In the genomic region with DNA sequence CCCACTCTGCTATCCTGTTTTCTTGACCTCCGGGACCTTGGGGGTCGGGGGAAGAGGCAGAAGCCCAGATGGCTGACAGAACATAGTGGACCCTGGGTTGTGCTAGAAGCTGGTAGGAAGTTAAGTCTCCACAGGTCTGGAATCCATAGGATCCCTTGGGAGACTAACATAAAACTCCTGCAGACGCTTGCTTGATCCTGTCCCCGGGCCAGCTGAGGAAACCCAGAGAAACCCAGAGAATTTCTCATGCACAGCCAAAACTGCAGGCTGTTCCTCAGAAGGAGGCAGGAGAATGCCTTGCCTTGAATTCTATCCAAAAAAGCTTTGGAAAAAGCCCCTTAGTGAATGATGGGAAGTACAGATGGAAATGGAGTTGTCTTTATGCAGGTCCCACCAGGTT, we compare ENCODE assay signal across 17 mouse cellular contexts. TPM values are rescaled to one million over a fixed set of nuclear protein-coding genes. Genes with fewer than 3 reads are reported as not detected.
DNase-seq lines count a peak whose midpoint lies in the region; ATAC-seq lines count a peak whose summit lies in the region.
"Had no signal": no experiment of that assay in that cellular context is flagged by ENCODE, and none has a peak within 500 bp of the region (broad histone marks: within the 10 kb centered on the region; RNA-seq: fewer than 3 reads in every experiment).

No protein-coding gene starts in this region.

- H3K4me2 ChIP-seq in hindbrain, embryonic 11.5 days (replicated peaks; ENCODE audit: low read depth, low read length), result peak overlapping the region; percentile 65
- peak overlapping the region; percentile 88 for H3K4me2 ChIP-seq in midbrain, embryonic 13.5 days (replicated peaks)
- H3K4me2 ChIP-seq: limb, embryonic 13.5 days had no signal

- H3K9me3 ChIP-seq in embryonic facial prominence, embryonic 10.5 days, result no peaks in the 10 kb centered on the region
- H3K9me3 ChIP-seq in hindbrain, embryonic 11.5 days (ENCODE audit: control insufficient read depth, low read length), result no peaks in the 10 kb centered on the region
- H3K9me3 ChIP-seq in midbrain, embryonic 13.5 days, result no peaks in the 10 kb centered on the region
- H3K9me3 ChIP-seq: heart, embryonic 10.5 days; limb, embryonic 13.5 days had no signal

- H3K4me1 ChIP-seq in embryonic facial prominence, embryonic 10.5 days, result peaks cover 29% of the 10 kb centered on the region
- 0 out of 2 replicates have a peak, but pooled peaks cover 2% of the 10 kb centered on the region for H3K4me1 ChIP-seq in hindbrain, embryonic 11.5 days (replicated peaks; ENCODE audit: control insufficient read depth, insufficient read depth, low read length)
- H3K4me1 ChIP-seq in midbrain, embryonic 13.5 days (replicated peaks), result peaks cover 82% of the 10 kb centered on the region

- H3K4me3 ChIP-seq in embryonic facial prominence, embryonic 10.5 days, result peak overlapping the region; percentile 62
- peak overlapping the region; percentile 74 for H3K4me3 ChIP-seq in hindbrain, embryonic 11.5 days (ENCODE audit: low read depth, low read length)
- H3K4me3 ChIP-seq in midbrain, embryonic 13.5 days (replicated peaks), result peak overlapping the region; percentile 94
- H3K4me3 ChIP-seq: heart, embryonic 10.5 days; limb, embryonic 13.5 days had no signal

- H3K27ac ChIP-seq in embryonic facial prominence, embryonic 10.5 days (replicated peaks), result no peak overlapping the region
- H3K27ac ChIP-seq in hindbrain, embryonic 11.5 days (ENCODE audit: low read depth, low read length), result peak overlapping the region; percentile 12; the same call in 1 of the 2 replicates
- H3K27ac ChIP-seq in midbrain, embryonic 13.5 days, result peak overlapping the region; percentile 98
- H3K27ac ChIP-seq: heart, embryonic 10.5 days; limb, embryonic 13.5 days had no signal

- no peak for ATAC-seq in hindbrain, embryonic 11.5 days (ENCODE audit: low FRiP score)
- ATAC-seq in midbrain, embryonic 13.5 days, result no peak
- ATAC-seq: liver, postnatal 0 days had no signal

- H3K36me3 ChIP-seq in embryonic facial prominence, embryonic 10.5 days (replicated peaks), result no peaks in the 10 kb centered on the region
- no peaks in the 10 kb centered on the region for H3K36me3 ChIP-seq in hindbrain, embryonic 11.5 days (ENCODE audit: control insufficient read depth, insufficient read depth, low read length)
- H3K36me3 ChIP-seq in midbrain, embryonic 13.5 days, result peaks cover 28% of the 10 kb centered on the region
- H3K36me3 ChIP-seq: heart, embryonic 10.5 days; limb, embryonic 13.5 days had no signal

- H3K27me3 ChIP-seq in embryonic facial prominence, embryonic 10.5 days (replicated peaks; ENCODE audit: low read depth, poor library complexity, severe bottlenecking), result peaks cover 86% of the 10 kb centered on the region
- H3K27me3 ChIP-seq in hindbrain, embryonic 11.5 days (ENCODE audit: control insufficient read depth, insufficient read depth, low read length), result 0 out of 2 replicates have a peak, but pooled peaks cover 7% of the 10 kb centered on the region
- no peaks in the 10 kb centered on the region for H3K27me3 ChIP-seq in midbrain, embryonic 13.5 days

- DNase-seq in brain, adult 2 months (ENCODE audit: low read depth, low spot score), result peak; percentile 51
- no peak for DNase-seq in embryonic facial prominence, embryonic 10.5 days (ENCODE audit: low spot score)
- no peak for DNase-seq in hindbrain, embryonic 11.5 days (ENCODE audit: low spot score)
- DNase-seq in heart, postnatal 36 days, result no peak
- no peak for DNase-seq in retina, postnatal 1 day
- DNase-seq in lung, postnatal 4 days, result no peak
- DNase-seq: embryo, embryonic 11 days; gastrocnemius, postnatal 14 days; heart, postnatal 4 days; kidney, adult 2 months; liver, postnatal 0 days; spleen, adult 18-20 months had no signal

- 57% methylated on average over 4 of the region's 4 CpGs for WGBS in embryonic facial prominence, embryonic 10.5 days
- 52% methylated on average over 4 of the region's 4 CpGs for WGBS in hindbrain, embryonic 11.5 days
- 52% methylated on average over 4 of the region's 4 CpGs for WGBS in midbrain, embryonic 13.5 days

- intact Hi-C loops in heart, postnatal 36 days (cut with DNase I), result no loop called here

- peak overlapping the region; percentile 86; the same call in 1 of the 2 replicates for H3K9ac ChIP-seq in hindbrain, embryonic 11.5 days (ENCODE audit: low read depth, low read length)
- H3K9ac ChIP-seq in midbrain, embryonic 13.5 days (replicated peaks), result peak overlapping the region; percentile 98
- H3K9ac ChIP-seq: limb, embryonic 13.5 days; liver, postnatal 0 days had no signal

RNA-seq across cellular contexts. Expression of gene Scrt2, which starts 2.1 kb away (rescaled TPM):
- polyA plus RNA-seq in embryonic facial prominence, embryonic 10.5 days (2016; fragmentation: Nextera tagmentation; extraction: Ambion mirVana), result 0.93 and 1.5 TPM in 2 replicates
- polyA plus RNA-seq in hindbrain, embryonic 11.5 days (2014; fragmentation: Nextera tagmentation; extraction: Ambion mirVana), result 27.1 and 31.4 TPM in 2 replicates
- 16.3 and 20.0 TPM in 2 replicates for polyA plus RNA-seq in midbrain, embryonic 13.5 days (2015; fragmentation: Nextera tagmentation; extraction: Ambion mirVana)
- not detected for total RNA-seq in heart, postnatal 36 days (2021)
- total RNA-seq: CH12.LX; heart, postnatal 4 days; megakaryocyte progenitor cell, adult 5-6 weeks had no signal
- polyA plus RNA-seq: heart, embryonic 10.5 days; kidney, adult 2 months; limb, embryonic 13.5 days; liver, postnatal 0 days had no signal

RNA-seq across cellular contexts. Expression of gene Srxn1, which starts 21.9 kb away (rescaled TPM):
- 10.7 and 12.4 TPM in 2 replicates for polyA plus RNA-seq in embryonic facial prominence, embryonic 10.5 days (2016; fragmentation: Nextera tagmentation; extraction: Ambion mirVana)
- polyA plus RNA-seq in hindbrain, embryonic 11.5 days (2014; fragmentation: Nextera tagmentation; extraction: Ambion mirVana), result 13.4 and 14.8 TPM in 2 replicates
- 13.4 and 14.9 TPM in 2 replicates for polyA plus RNA-seq in midbrain, embryonic 13.5 days (2015; fragmentation: Nextera tagmentation; extraction: Ambion mirVana)
- 10 to 100 TPM; 16.6 to 21.6 TPM for total RNA-seq in heart, postnatal 36 days (2021)
- total RNA-seq: CH12.LX had no signal

RNA-seq across cellular contexts. Expression of gene Tcf15, which starts 60.0 kb away (rescaled TPM):
- polyA plus RNA-seq in embryonic facial prominence, embryonic 10.5 days (2016; fragmentation: Nextera tagmentation; extraction: Ambion mirVana), result 9.2 and 10.3 TPM in 2 replicates
- 10.7 and 13.1 TPM in 2 replicates for polyA plus RNA-seq in hindbrain, embryonic 11.5 days (2014; fragmentation: Nextera tagmentation; extraction: Ambion mirVana)
- 1.0 and 1.8 TPM in 2 replicates for polyA plus RNA-seq in midbrain, embryonic 13.5 days (2015; fragmentation: Nextera tagmentation; extraction: Ambion mirVana)
- total RNA-seq in heart, postnatal 36 days (2021), result 10 to 100 TPM; 39.7 to 50.1 TPM
- total RNA-seq: CH12.LX had no signal
